Mouse (Mus musculus) layer of hippocampus, adult 18-20 months (tissue): ENCODE data around the gene Pald1. TPM values are rescaled to one million over a fixed set of nuclear protein-coding genes. Genes with fewer than 3 reads are reported as not detected.
A peak's percentile ranks its signal among the peaks of the same experiment; 100 is the strongest.

Experiments
- DNase-seq, 2 experiments: peaks; one replicate each; pipeline ENCODE4 v3.0.0; 2022; ENCODE audit warnings: low spot score in 2 of 2
- total RNA-seq, 2 experiments: library from RNA; stranded (reverse); gene quantifications; 2 replicates each; pipeline ENCODE4 v1.2.3; 2021

Gene Pald1
- total RNA-seq, 2 experiments from 2014 or later, result 10.8 to 11.4 TPM

- no peak for DNase-seq
Measured at GRCm38 (mm10) chr10:61370273-61370979, 12.9 kb downstream of the Pald1 start.

- DNase-seq, result no peak
Measured at GRCm38 (mm10) chr10:61369755-61370154, 13.6 kb downstream of the Pald1 start.

GRCm38 (mm10) chr10:61365902-61366301, 17.4 kb downstream of the Pald1 start:
- no peak for DNase-seq

- DNase-seq, result no peak
Measured at GRCm38 (mm10) chr10:61364431-61364830, 18.9 kb downstream of the Pald1 start.

- DNase-seq, result no peak
Measured at GRCm38 (mm10) chr10:61362992-61363391, 20.3 kb downstream of the Pald1 start.

- no peak for DNase-seq
Measured at GRCm38 (mm10) chr10:61362483-61362882, 20.8 kb downstream of the Pald1 start.

- DNase-seq, result no peak
Measured at GRCm38 (mm10) chr10:61360667-61361066, 22.7 kb downstream of the Pald1 start.

GRCm38 (mm10) chr10:61359411-61359810, 23.9 kb downstream of the Pald1 start:
- DNase-seq, result no peak

- no peak for DNase-seq
Measured at GRCm38 (mm10) chr10:61357658-61358057, 25.7 kb downstream of the Pald1 start.

GRCm38 (mm10) chr10:61356568-61356967, 26.8 kb downstream of the Pald1 start:
- DNase-seq, result no peak

- DNase-seq, result no peak
Measured at GRCm38 (mm10) chr10:61356095-61356494, 27.2 kb downstream of the Pald1 start.

- no peak for DNase-seq
Measured at GRCm38 (mm10) chr10:61355611-61356010, 27.7 kb downstream of the Pald1 start.

GRCm38 (mm10) chr10:61351216-61351615, 32.1 kb downstream of the Pald1 start:
- DNase-seq, result no peak

GRCm38 (mm10) chr10:61346374-61346773, 37.0 kb downstream of the Pald1 start:
- no peak for DNase-seq

- no peak for DNase-seq
Measured at GRCm38 (mm10) chr10:61345179-61345578, 38.2 kb downstream of the Pald1 start.

GRCm38 (mm10) chr10:61343950-61344349, 39.4 kb downstream of the Pald1 start:
- DNase-seq, result peak; percentile 42 to 76

- DNase-seq, result no peak
Measured at GRCm38 (mm10) chr10:61342750-61343149, 40.6 kb downstream of the Pald1 start.

- DNase-seq, result peak; percentile 47 to 86
Measured at GRCm38 (mm10) chr10:61341557-61341956, 41.8 kb downstream of the Pald1 start.

- DNase-seq, result no peak
Measured at GRCm38 (mm10) chr10:61341045-61341444, 42.3 kb downstream of the Pald1 start.

GRCm38 (mm10) chr10:61340247-61340646, 43.1 kb downstream of the Pald1 start:
- DNase-seq, result no peak

- DNase-seq, result no peak
Measured at GRCm38 (mm10) chr10:61339216-61339615, 44.1 kb downstream of the Pald1 start.

GRCm38 (mm10) chr10:61337665-61338064, 45.7 kb downstream of the Pald1 start:
- DNase-seq, result peak; percentile 40 to 70

GRCm38 (mm10) chr10:61336592-61336991, 46.7 kb downstream of the Pald1 start:
- no peak for DNase-seq
